Mouse (Mus musculus): Measurements from ENCODE around the gene 1700069L16Rik. TPM values are rescaled to one million over a fixed set of nuclear protein-coding genes. Genes with fewer than 3 reads are reported as not detected.

The 1700069L16Rik gene
- polyA plus RNA-seq, 1 experiment from 2014 or later: not detected

DNA sequence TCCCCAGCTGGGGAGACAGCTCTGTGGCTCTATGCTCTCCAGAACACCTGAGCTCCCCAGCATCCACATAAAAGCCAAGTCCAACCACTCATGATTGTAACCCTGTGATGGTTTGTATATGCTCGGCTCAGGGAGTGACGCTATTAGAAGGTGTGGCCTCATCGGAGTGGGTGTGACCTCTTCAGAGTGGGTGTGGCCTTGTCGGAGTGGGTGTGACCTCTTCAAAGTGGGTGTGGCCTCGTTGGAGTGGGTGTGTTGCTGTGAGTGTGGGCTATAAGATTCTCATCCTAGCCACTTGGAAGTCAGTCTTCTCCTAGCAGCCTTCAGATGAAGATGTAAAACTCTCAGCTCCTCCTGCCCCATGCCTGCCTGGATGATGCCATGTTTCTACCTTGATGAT lies 37.1 kb downstream of the 1700069L16Rik start:
- Histone ChIP-seq H3K27me3 (ENCODE audit: control insufficient read depth, insufficient read depth, low read length) (no peaks in the 10 kb centered on the region), H3K9me3 (ENCODE audit: control insufficient read depth, low read depth, low read length) (no peaks in the 10 kb centered on the region), H3K27ac (ENCODE audit: low read length) (no peak overlapping the region), H3K4me1 (ENCODE audit: control insufficient read depth, insufficient read depth, low read length) (no peaks in the 10 kb centered on the region), H3K4me2 (replicated peaks; ENCODE audit: low read depth, low read length) (no peak overlapping the region), H3K9ac (replicated peaks; ENCODE audit: low read depth, low read length) (no peak overlapping the region), H3K36me3 (ENCODE audit: control insufficient read depth, insufficient read depth, low read length) (no peaks in the 10 kb centered on the region), H3K4me3 (ENCODE audit: low read depth, low read length) (no peak overlapping the region)
- WGBS: 78% methylated on average over 5 of the region's 5 CpGs
- ATAC-seq (ENCODE audit: insufficient number of reproducible peaks, insufficient read depth, low FRiP score, low read depth): no peak

DNA sequence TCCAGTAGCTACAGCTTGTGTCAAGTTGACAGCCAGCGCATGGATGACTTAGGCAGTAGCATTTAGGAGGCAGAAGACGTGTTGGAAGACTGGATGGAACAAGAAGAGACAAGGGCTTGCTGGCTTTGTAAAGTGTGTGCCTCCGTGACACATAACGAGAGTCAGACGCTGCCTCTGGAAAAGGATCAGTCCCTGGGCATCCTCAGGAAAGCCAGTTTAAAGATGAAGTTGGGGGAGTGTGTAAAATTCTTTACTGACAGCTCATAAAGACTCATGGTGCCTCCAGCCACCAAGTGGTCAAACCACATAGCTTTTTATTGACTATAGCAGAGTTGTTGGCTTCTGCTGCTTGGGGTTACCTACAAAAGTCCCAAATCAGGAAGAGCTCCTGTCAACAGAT lies 39.1 kb downstream of the 1700069L16Rik start:
- no peak overlapping the region for H3K4me2 ChIP-seq (replicated peaks; ENCODE audit: low read depth, low read length)
- H3K9me3 ChIP-seq (ENCODE audit: control insufficient read depth, low read depth, low read length): no peaks in the 10 kb centered on the region
- WGBS: 67% methylated on average over 5 of the region's 5 CpGs
- H3K4me1 ChIP-seq (ENCODE audit: control insufficient read depth, insufficient read depth, low read length): no peaks in the 10 kb centered on the region
- no peak for ATAC-seq (ENCODE audit: insufficient number of reproducible peaks, insufficient read depth, low FRiP score, low read depth)
- no peak overlapping the region for H3K4me3 ChIP-seq (ENCODE audit: low read depth, low read length)
- H3K36me3 ChIP-seq (ENCODE audit: control insufficient read depth, insufficient read depth, low read length): no peaks in the 10 kb centered on the region
- H3K27ac ChIP-seq (ENCODE audit: low read length): no peak overlapping the region
- H3K27me3 ChIP-seq (ENCODE audit: control insufficient read depth, insufficient read depth, low read length): no peaks in the 10 kb centered on the region
- H3K9ac ChIP-seq (replicated peaks; ENCODE audit: low read depth, low read length): no peak overlapping the region

DNA sequence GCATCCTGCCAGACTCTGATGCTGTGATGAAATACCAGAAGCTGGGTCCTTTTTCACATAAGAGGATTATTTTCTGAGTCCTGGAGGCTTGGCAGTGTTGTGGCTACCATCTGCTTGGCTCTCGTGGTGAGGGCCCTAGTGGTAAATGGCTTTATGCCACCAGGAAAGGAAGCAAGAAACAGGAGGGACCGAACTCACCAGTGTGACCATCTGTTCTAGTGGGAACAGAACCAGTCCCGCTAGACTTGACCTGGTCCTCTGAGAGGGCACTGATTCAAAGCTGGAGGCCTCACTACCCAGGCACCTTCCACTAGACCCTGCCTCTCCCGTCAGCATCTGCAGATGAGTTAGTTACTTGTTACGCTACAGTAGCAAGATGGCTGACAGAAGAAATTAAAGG lies 41.3 kb downstream of the 1700069L16Rik start:
- H3K4me1 ChIP-seq (ENCODE audit: control insufficient read depth, insufficient read depth, low read length): no peaks in the 10 kb centered on the region
- no peak overlapping the region for H3K9ac ChIP-seq (replicated peaks; ENCODE audit: low read depth, low read length)
- no peaks in the 10 kb centered on the region for H3K9me3 ChIP-seq (ENCODE audit: control insufficient read depth, low read depth, low read length)
- no peak for ATAC-seq (ENCODE audit: insufficient number of reproducible peaks, insufficient read depth, low FRiP score, low read depth)
- H3K36me3 ChIP-seq (ENCODE audit: control insufficient read depth, insufficient read depth, low read length): no peaks in the 10 kb centered on the region
- WGBS: 72% methylated on average over 5 of the region's 5 CpGs
- H3K27me3 ChIP-seq (ENCODE audit: control insufficient read depth, insufficient read depth, low read length): no peaks in the 10 kb centered on the region
- no peak overlapping the region for H3K27ac ChIP-seq (ENCODE audit: low read length)
- no peak overlapping the region for H3K4me2 ChIP-seq (replicated peaks; ENCODE audit: low read depth, low read length)
- H3K4me3 ChIP-seq (ENCODE audit: low read depth, low read length): no peak overlapping the region

DNA sequence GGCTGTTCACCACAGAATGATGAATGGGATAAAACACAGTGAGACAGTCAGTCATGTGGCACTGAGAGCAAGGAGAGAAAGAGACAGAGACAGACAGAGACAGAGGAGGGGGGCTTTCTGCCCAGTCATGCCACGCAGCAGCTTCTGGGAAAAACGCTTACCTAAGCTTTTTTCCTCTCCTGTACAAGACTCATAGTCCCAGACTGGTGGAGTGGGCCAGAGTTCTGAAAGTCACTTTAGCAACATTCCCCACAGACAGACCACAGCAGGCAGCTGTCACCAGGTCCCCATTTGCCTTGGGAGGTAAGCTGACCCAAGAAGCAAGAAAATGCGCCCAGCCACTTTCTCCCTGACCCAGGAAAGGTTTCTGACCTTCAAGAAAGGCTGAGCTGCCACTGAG lies 42.1 kb downstream of the 1700069L16Rik start:
- Histone ChIP-seq H3K9ac (replicated peaks; ENCODE audit: low read depth, low read length) (no peak overlapping the region), H3K4me3 (ENCODE audit: low read depth, low read length) (no peak overlapping the region), H3K9me3 (ENCODE audit: control insufficient read depth, low read depth, low read length) (no peaks in the 10 kb centered on the region), H3K27ac (ENCODE audit: low read length) (no peak overlapping the region), H3K4me1 (ENCODE audit: control insufficient read depth, insufficient read depth, low read length) (no peaks in the 10 kb centered on the region), H3K27me3 (ENCODE audit: control insufficient read depth, insufficient read depth, low read length) (no peaks in the 10 kb centered on the region), H3K4me2 (replicated peaks; ENCODE audit: low read depth, low read length) (no peak overlapping the region), H3K36me3 (ENCODE audit: control insufficient read depth, insufficient read depth, low read length) (no peaks in the 10 kb centered on the region)
- 74% methylated on average over 3 of the region's 3 CpGs for WGBS
- ATAC-seq (ENCODE audit: insufficient number of reproducible peaks, insufficient read depth, low FRiP score, low read depth): no peak

DNA sequence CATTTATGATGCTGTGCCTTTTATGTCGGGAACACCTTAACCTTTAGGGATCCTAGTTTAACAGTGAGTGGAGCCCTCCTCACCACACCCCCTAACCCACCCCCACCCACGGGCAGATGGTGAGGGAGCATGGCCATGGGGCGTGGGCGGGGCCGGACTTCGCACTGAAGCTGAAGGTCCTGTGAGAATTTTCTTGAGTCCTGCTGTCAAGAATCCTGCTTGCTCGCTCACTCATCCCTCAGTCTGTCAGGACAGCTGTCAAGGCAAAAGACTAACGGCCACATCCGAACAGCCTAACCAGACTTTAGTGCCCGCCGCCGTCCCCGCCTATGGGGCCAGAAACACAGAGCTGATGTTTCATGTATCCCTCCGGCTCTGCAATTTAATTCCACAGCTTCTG lies 43.4 kb downstream of the 1700069L16Rik start:
- H3K4me2 ChIP-seq (replicated peaks; ENCODE audit: low read depth, low read length): no peak overlapping the region
- 69% methylated on average over 14 of the region's 14 CpGs for WGBS
- H3K27ac ChIP-seq (ENCODE audit: low read length): no peak overlapping the region
- no peaks in the 10 kb centered on the region for H3K9me3 ChIP-seq (ENCODE audit: control insufficient read depth, low read depth, low read length)
- H3K4me1 ChIP-seq (ENCODE audit: control insufficient read depth, insufficient read depth, low read length): no peaks in the 10 kb centered on the region
- no peak overlapping the region for H3K9ac ChIP-seq (replicated peaks; ENCODE audit: low read depth, low read length)
- H3K36me3 ChIP-seq (ENCODE audit: control insufficient read depth, insufficient read depth, low read length): no peaks in the 10 kb centered on the region
- H3K4me3 ChIP-seq (ENCODE audit: low read depth, low read length): no peak overlapping the region
- ATAC-seq (ENCODE audit: insufficient number of reproducible peaks, insufficient read depth, low FRiP score, low read depth): no peak
- H3K27me3 ChIP-seq (ENCODE audit: control insufficient read depth, insufficient read depth, low read length): no peaks in the 10 kb centered on the region

DNA sequence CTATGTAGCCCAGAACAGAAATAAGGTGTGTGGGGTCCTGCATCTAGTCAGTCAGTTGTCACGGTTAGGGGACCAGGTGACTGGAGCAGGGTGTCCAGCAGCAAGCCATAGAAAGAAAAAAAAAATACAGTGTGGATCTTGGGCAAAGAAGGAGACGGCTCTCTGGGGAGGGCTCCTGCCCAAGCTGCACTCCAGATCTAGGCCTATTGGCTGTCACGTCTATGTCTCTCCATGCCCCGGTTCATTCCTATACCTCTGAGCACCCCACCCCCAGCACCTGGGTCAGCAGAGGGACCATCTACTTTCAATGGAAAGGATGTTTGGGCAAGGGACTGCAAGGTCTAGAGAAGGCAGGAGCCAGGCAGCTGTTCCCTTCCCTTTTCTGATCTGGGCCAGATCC lies 45.1 kb downstream of the 1700069L16Rik start:
- Histone ChIP-seq H3K9me3 (ENCODE audit: control insufficient read depth, low read depth, low read length) (no peaks in the 10 kb centered on the region), H3K4me3 (ENCODE audit: low read depth, low read length) (no peak overlapping the region), H3K36me3 (ENCODE audit: control insufficient read depth, insufficient read depth, low read length) (no peaks in the 10 kb centered on the region), H3K27ac (ENCODE audit: low read length) (no peak overlapping the region), H3K9ac (replicated peaks; ENCODE audit: low read depth, low read length) (no peak overlapping the region), H3K27me3 (ENCODE audit: control insufficient read depth, insufficient read depth, low read length) (no peaks in the 10 kb centered on the region), H3K4me2 (replicated peaks; ENCODE audit: low read depth, low read length) (no peak overlapping the region), H3K4me1 (ENCODE audit: control insufficient read depth, insufficient read depth, low read length) (no peaks in the 10 kb centered on the region)
- ATAC-seq (ENCODE audit: insufficient number of reproducible peaks, insufficient read depth, low FRiP score, low read depth): no peak
- WGBS: 95% methylated on average over 4 of the region's 4 CpGs

DNA sequence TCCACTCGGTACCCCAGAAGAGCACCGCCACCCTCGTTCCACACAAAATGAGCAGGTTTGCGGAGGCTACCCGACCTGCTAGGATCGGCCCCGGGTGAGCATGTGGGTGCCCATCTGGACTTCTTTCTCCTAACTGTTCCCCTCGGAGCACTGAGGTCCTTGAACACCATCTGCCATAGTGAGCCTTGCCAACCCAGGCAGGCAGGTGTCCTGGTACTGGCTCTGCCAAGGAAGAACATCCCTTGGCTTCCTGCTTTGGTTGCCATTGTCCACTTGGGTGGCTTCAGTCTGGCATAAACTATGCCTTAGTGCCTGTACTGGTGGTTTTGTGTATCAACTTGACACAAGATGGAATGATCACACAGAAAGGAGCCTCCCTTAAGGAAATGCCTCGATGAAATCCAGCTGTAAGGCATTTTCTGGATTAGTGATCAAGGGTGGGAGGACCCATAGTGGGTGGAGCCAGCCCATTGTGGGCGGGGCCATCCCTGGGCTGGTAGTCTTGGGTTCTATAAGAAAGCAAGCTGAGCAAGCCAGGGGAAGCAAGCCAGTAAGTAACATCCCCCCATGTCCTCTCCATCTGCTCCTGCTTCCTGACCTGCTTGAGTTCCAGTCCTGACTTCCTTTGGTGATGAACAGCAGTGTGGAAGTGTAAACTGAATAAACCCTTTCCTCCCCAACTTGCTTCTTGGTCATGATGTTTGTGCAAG lies 45.7 kb downstream of the 1700069L16Rik start:
- H3K36me3 ChIP-seq (ENCODE audit: control insufficient read depth, insufficient read depth, low read length): no peaks in the 10 kb centered on the region
- H3K4me2 ChIP-seq (replicated peaks; ENCODE audit: low read depth, low read length): no peak overlapping the region
- H3K9me3 ChIP-seq (ENCODE audit: control insufficient read depth, low read depth, low read length): no peaks in the 10 kb centered on the region
- WGBS: 81% methylated on average over 10 of the region's 10 CpGs
- no peaks in the 10 kb centered on the region for H3K27me3 ChIP-seq (ENCODE audit: control insufficient read depth, insufficient read depth, low read length)
- no peaks in the 10 kb centered on the region for H3K4me1 ChIP-seq (ENCODE audit: control insufficient read depth, insufficient read depth, low read length)
- no peak for ATAC-seq (ENCODE audit: insufficient number of reproducible peaks, insufficient read depth, low FRiP score, low read depth)
- no peak overlapping the region for H3K27ac ChIP-seq (ENCODE audit: low read length)
- no peak overlapping the region for H3K9ac ChIP-seq (replicated peaks; ENCODE audit: low read depth, low read length)
- H3K4me3 ChIP-seq (ENCODE audit: low read depth, low read length): no peak overlapping the region

DNA sequence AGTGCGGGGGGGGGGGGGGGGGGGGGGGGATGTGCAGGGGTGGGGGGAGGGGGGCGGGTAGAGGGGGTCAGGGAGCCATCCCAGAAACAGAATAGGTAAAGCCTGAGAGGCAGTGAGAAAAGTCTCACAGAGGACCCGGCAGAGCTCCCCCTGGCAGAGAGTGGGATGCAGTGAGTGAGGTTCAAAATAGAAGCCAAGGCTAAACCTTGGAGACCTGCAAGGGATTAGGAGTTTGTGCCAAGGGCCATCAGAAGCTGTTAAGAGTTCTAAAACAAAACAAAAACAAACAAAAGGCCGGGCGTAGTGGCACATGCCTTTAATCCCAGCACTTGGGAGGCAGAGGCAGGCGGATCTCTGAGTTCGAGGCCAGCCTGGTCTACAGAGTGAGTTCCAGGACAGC lies 47.0 kb downstream of the 1700069L16Rik start:
- no peak for ATAC-seq (ENCODE audit: insufficient number of reproducible peaks, insufficient read depth, low FRiP score, low read depth)
- H3K36me3 ChIP-seq (ENCODE audit: control insufficient read depth, insufficient read depth, low read length): no peaks in the 10 kb centered on the region
- no peak overlapping the region for H3K27ac ChIP-seq (ENCODE audit: low read length)
- H3K27me3 ChIP-seq (ENCODE audit: control insufficient read depth, insufficient read depth, low read length): no peaks in the 10 kb centered on the region
- H3K4me1 ChIP-seq (ENCODE audit: control insufficient read depth, insufficient read depth, low read length): no peaks in the 10 kb centered on the region
- H3K4me3 ChIP-seq (ENCODE audit: low read depth, low read length): no peak overlapping the region
- no peak overlapping the region for H3K4me2 ChIP-seq (replicated peaks; ENCODE audit: low read depth, low read length)
- WGBS: 74% methylated on average over 6 of the region's 7 CpGs
- no peaks in the 10 kb centered on the region for H3K9me3 ChIP-seq (ENCODE audit: control insufficient read depth, low read depth, low read length)
- H3K9ac ChIP-seq (replicated peaks; ENCODE audit: low read depth, low read length): no peak overlapping the region

DNA sequence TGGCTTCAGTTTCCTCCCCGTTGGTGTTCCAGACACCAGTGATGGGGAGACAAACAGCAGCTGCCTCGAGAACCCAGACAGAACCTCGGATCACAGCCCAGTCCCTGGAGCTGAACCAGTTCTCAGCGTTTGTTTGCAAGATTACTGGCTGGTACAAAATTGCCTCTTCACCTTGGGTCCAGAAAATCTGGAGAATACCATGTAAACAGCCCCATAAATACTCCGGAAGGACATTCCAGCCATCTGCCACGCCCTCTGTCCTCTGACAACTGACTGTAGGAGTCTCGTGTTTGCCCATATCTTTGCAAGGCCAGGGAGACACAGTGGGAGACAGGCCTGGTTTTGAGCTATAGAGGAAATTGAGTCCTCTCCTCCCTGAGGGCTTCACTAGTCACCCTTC lies 49.7 kb downstream of the 1700069L16Rik start:
- Histone ChIP-seq H3K4me1 (ENCODE audit: control insufficient read depth, insufficient read depth, low read length) (no peaks in the 10 kb centered on the region), H3K4me2 (replicated peaks; ENCODE audit: low read depth, low read length) (no peak overlapping the region), H3K27ac (ENCODE audit: low read length) (no peak overlapping the region), H3K27me3 (ENCODE audit: control insufficient read depth, insufficient read depth, low read length) (no peaks in the 10 kb centered on the region), H3K36me3 (ENCODE audit: control insufficient read depth, insufficient read depth, low read length) (no peaks in the 10 kb centered on the region), H3K9me3 (ENCODE audit: control insufficient read depth, low read depth, low read length) (no peaks in the 10 kb centered on the region), H3K9ac (replicated peaks; ENCODE audit: low read depth, low read length) (no peak overlapping the region), H3K4me3 (ENCODE audit: low read depth, low read length) (no peak overlapping the region)
- WGBS: 67% methylated on average over 7 of the region's 7 CpGs
- no peak for ATAC-seq (ENCODE audit: insufficient number of reproducible peaks, insufficient read depth, low FRiP score, low read depth)
